Mouse (Mus musculus): ENCODE data around the gene Nckap5l. TPM values are rescaled to one million over a fixed set of nuclear protein-coding genes. Genes with fewer than 3 reads are reported as not detected.

Gene Nckap5l
- total RNA-seq, 2 experiments from 2014 or later = 18.4 to 26.0 TPM

Other genes starting within 250 kb of the Nckap5l start
- 10 to 100 TPM; 81.0 to 84.7 TPM for gene Kcnh3, start 232.9 kb downstream of the Nckap5l start, total RNA-seq (2021)
- 10 to 100 TPM; 68.5 to 71.8 TPM for gene Mcrs1, start 205.8 kb downstream of the Nckap5l start, total RNA-seq (2021)
- gene Prpf40b, start 162.7 kb downstream of the Nckap5l start, total RNA-seq (2021) = 100 to 1,000 TPM in 1 of 2 experiments, 10 to 100 TPM in 1; 81.5 to 116 TPM
- 1 to 10 TPM; 1.2 to 1.3 TPM for gene Fam186b, start 161.9 kb downstream of the Nckap5l start, total RNA-seq (2021)
- 10 to 100 TPM in 1 of 2 experiments, 1 to 10 TPM in 1; 9.3 to 11.3 TPM for gene Fmnl3, start 87.3 kb downstream of the Nckap5l start, total RNA-seq (2021)
- 100 to 1,000 TPM; 359 to 369 TPM for gene Tmbim6, start 64.9 kb downstream of the Nckap5l start, total RNA-seq (2021)
- gene Bcdin3d, start 17.0 kb upstream of the Nckap5l start, total RNA-seq (2021) = 1 to 10 TPM; 5.0 to 5.3 TPM
- 100 to 1,000 TPM; 317 to 343 TPM for gene Faim2, start 70.4 kb upstream of the Nckap5l start, total RNA-seq (2021)
- gene Aqp2, start 121.3 kb upstream of the Nckap5l start, total RNA-seq (2021) = under 1 TPM in 1 of 2 experiments, not detected in 1; 0.20 TPM
- under 1 TPM in 1 of 2 experiments, not detected in 1; 0.15 TPM for gene Aqp5, start 133.0 kb upstream of the Nckap5l start, total RNA-seq (2021)
- not detected for gene Aqp6, start 143.7 kb upstream of the Nckap5l start, total RNA-seq (2021)
- gene Racgap1, start 193.9 kb upstream of the Nckap5l start, total RNA-seq (2021) = 1 to 10 TPM; 4.4 to 6.2 TPM
- gene Asic1, start 212.6 kb upstream of the Nckap5l start, total RNA-seq (2021) = 10 to 100 TPM; 29.6 to 32.0 TPM
- 100 to 1,000 TPM; 101 to 117 TPM for gene Smarcd1, start 244.4 kb upstream of the Nckap5l start, total RNA-seq (2021)
- gene Gm17349, start 247.7 kb upstream of the Nckap5l start, total RNA-seq (2021) = 1 to 10 TPM; 5.3 to 9.0 TPM

Measured in layer of hippocampus, postnatal 25 days (tissue).